8 mouse cellular contexts compared by ENCODE assay signal in genomic region chr7:130546421-130546790, GRCm38 (mm10). TPM values are rescaled to one million over a fixed set of nuclear protein-coding genes. Genes with fewer than 3 reads are reported as not detected.
DNase-seq lines count a peak whose midpoint lies in the region; ATAC-seq and TF ChIP-seq lines count a peak whose summit lies in the region.

No protein-coding gene starts in this region.

- H3K27ac ChIP-seq in heart, embryonic 15.5 days = peak overlapping the region; percentile 100
- peak overlapping the region; percentile 93 for H3K27ac ChIP-seq in ES-E14 (ENCODE audit: insufficient read depth, low read depth, low read length, poor library complexity, severe bottlenecking)
- H3K27ac ChIP-seq in forebrain, embryonic 16.5 days (ENCODE audit: low read length) = peak overlapping the region; percentile 97
- peak overlapping the region; percentile 97 for H3K27ac ChIP-seq in liver, postnatal 0 days (ENCODE audit: low read depth)

- in situ Hi-C loops in ES-E14 (cut with MboI; ENCODE audit: low sequenced_read_pairs in 2 of 2, unreplicated experiment in 2 of 2) = no loop called here

- peak overlapping the region; percentile 70 for H3K4me2 ChIP-seq in heart, embryonic 15.5 days
- H3K4me2 ChIP-seq in forebrain, embryonic 16.5 days (ENCODE audit: low read length) = peak overlapping the region; percentile 86
- peak overlapping the region; percentile 74 for H3K4me2 ChIP-seq in liver, postnatal 0 days (ENCODE audit: low read depth, low read length)

- no peak for TF ChIP-seq CTCF in liver, postnatal 0 days (IDR thresholded peaks at IDR 0.05; ENCODE audit: low read depth)

- no peak for DNase-seq in heart, adult 9 months (ENCODE audit: low spot score in 2 of 2)
- no peak for DNase-seq in ES-E14 (ENCODE audit: low read depth, low spot score)
- DNase-seq in liver, postnatal 0 days = no peak
- DNase-seq in right cerebral cortex, adult 18-20 months = no peak
- DNase-seq in cerebellum, postnatal 25 days = no peak
- no peak for DNase-seq in gastrocnemius, postnatal 25 days

- no peak for TF ChIP-seq EP300 in liver, postnatal 0 days (IDR thresholded peaks at IDR 0.05; ENCODE audit: low read depth)

- peaks cover 19% of the 10 kb centered on the region for H3K4me1 ChIP-seq in heart, embryonic 15.5 days (replicated peaks)
- H3K4me1 ChIP-seq in ES-E14 (ENCODE audit: control insufficient read depth in 2 of 2, insufficient read depth in 2 of 2, low read length in 2 of 2, poor library complexity in 1 of 2) = peaks cover 0 to 8% of the 10 kb centered on the region in 2 experiments; a peak in 1 of 4 replicates
- H3K4me1 ChIP-seq in forebrain, embryonic 16.5 days (replicated peaks; ENCODE audit: control insufficient read depth, insufficient read depth, low read length) = peaks cover 18% of the 10 kb centered on the region
- H3K4me1 ChIP-seq in liver, postnatal 0 days (ENCODE audit: insufficient read depth) = peaks cover 16% of the 10 kb centered on the region

- peak overlapping the region; percentile 98 for H3K4me3 ChIP-seq in heart, embryonic 15.5 days
- H3K4me3 ChIP-seq in ES-E14 (ENCODE audit: insufficient read depth in 1 of 2, low read depth in 1 of 2, low read length in 2 of 2, poor library complexity in 1 of 2, severe bottlenecking in 1 of 2) = peak overlapping the region; percentile 86 to 90
- H3K4me3 ChIP-seq in forebrain, embryonic 16.5 days (replicated peaks; ENCODE audit: low read length) = peak overlapping the region; percentile 95
- H3K4me3 ChIP-seq in liver, postnatal 0 days (ENCODE audit: low read depth, low read length) = peak overlapping the region; percentile 81

- peak overlapping the region; percentile 99 for H3K9ac ChIP-seq in heart, embryonic 15.5 days
- H3K9ac ChIP-seq in ES-E14 (ENCODE audit: insufficient read depth, low read depth, low read length, poor library complexity, severe bottlenecking) = peak overlapping the region; percentile 98
- H3K9ac ChIP-seq in forebrain, embryonic 16.5 days (replicated peaks; ENCODE audit: low read depth, low read length) = peak overlapping the region; percentile 90
- H3K9ac ChIP-seq in liver, postnatal 0 days (replicated peaks) = peak overlapping the region; percentile 88

- H3K27me3 ChIP-seq in heart, embryonic 15.5 days = no peaks in the 10 kb centered on the region
- H3K27me3 ChIP-seq in forebrain, embryonic 16.5 days (replicated peaks; ENCODE audit: control insufficient read depth, insufficient read depth, low read length) = no peaks in the 10 kb centered on the region
- H3K27me3 ChIP-seq in liver, postnatal 0 days (ENCODE audit: insufficient read depth, low read length) = no peaks in the 10 kb centered on the region

- WGBS in heart, embryonic 15.5 days = 3% methylated on average over 7 of the region's 7 CpGs
- 6% methylated on average over 7 of the region's 7 CpGs for WGBS in forebrain, embryonic 16.5 days
- WGBS in liver, postnatal 0 days (ENCODE audit: insufficient replicate concordance) = 2% methylated on average over 7 of the region's 7 CpGs

- H3K36me3 ChIP-seq in heart, embryonic 15.5 days = peaks cover 23% of the 10 kb centered on the region
- peaks cover 14% of the 10 kb centered on the region for H3K36me3 ChIP-seq in ES-E14 (ENCODE audit: control insufficient read depth, insufficient read depth, low read length, poor library complexity, severe bottlenecking)
- H3K36me3 ChIP-seq in forebrain, embryonic 16.5 days (ENCODE audit: control insufficient read depth, insufficient read depth) = peaks cover 4% of the 10 kb centered on the region; the same call in 1 of the 2 replicates
- peaks cover 32% of the 10 kb centered on the region for H3K36me3 ChIP-seq in liver, postnatal 0 days (replicated peaks; ENCODE audit: insufficient read depth, low read length)

- ATAC-seq in heart, embryonic 15.5 days (replicated peaks; ENCODE audit: insufficient number of reproducible peaks, insufficient read depth, low FRiP score, low read depth) = no peak
- ATAC-seq in forebrain, embryonic 16.5 days = peak; percentile 46; the same call in 1 of the 2 replicates
- ATAC-seq in liver, postnatal 0 days = no peak; the same call in 1 of the 2 replicates

- H3K9me3 ChIP-seq in heart, embryonic 15.5 days (replicated peaks) = no peaks in the 10 kb centered on the region
- no peaks in the 10 kb centered on the region for H3K9me3 ChIP-seq in ES-E14 (ENCODE audit: control insufficient read depth, insufficient read depth, low read depth, low read length)
- no peaks in the 10 kb centered on the region for H3K9me3 ChIP-seq in forebrain, embryonic 16.5 days (ENCODE audit: control insufficient read depth, low read length)
- no peaks in the 10 kb centered on the region for H3K9me3 ChIP-seq in liver, postnatal 0 days (ENCODE audit: low read length)

TF ChIP-seq in ES-E14, 5 proteins besides CTCF, POLR2A, EP300 and RAD21:
- TF ChIP-seq ZC3H11A (IDR thresholded peaks at IDR 0.05; ENCODE audit: borderline replicate concordance, low read depth, low read length) (no peak), MAFK (IDR thresholded peaks at IDR 0.05; ENCODE audit: insufficient read depth, low read depth, low read length) (no peak), CHD2 (IDR thresholded peaks at IDR 0.05; ENCODE audit: low read depth, low read length) (no peak), HCFC1 (IDR thresholded peaks at IDR 0.05; ENCODE audit: borderline replicate concordance, insufficient read depth, low read length) (no peak), ZNF384 (IDR thresholded peaks at IDR 0.05; ENCODE audit: low read depth, low read length) (no peak)

RNA-seq across cellular contexts. Expression of gene Ate1, which starts 26.2 kb away (rescaled TPM):
- polyA plus RNA-seq in heart, embryonic 15.5 days (2015; fragmentation: Nextera tagmentation; extraction: Ambion mirVana) = 55.4 and 63.7 TPM in 2 replicates
- 22.8 and 25.7 TPM in 2 replicates for total RNA-seq in ES-E14 (2012; rRNA removed)
- 86.3 and 95.4 TPM in 2 replicates for polyA plus RNA-seq in forebrain, embryonic 16.5 days (2015; fragmentation: Nextera tagmentation; extraction: Ambion mirVana)
- 21.2 and 25.1 TPM in 2 replicates for polyA plus RNA-seq in liver, postnatal 0 days (2015; fragmentation: Nextera tagmentation; extraction: Ambion mirVana)
- total RNA-seq in gastrocnemius, postnatal 25 days (2021) = 10 to 100 TPM; 25.4 to 25.6 TPM

RNA-seq across cellular contexts. Expression of gene Nsmce4a, which starts 26.5 kb away (rescaled TPM):
- 115 and 118 TPM in 2 replicates for polyA plus RNA-seq in heart, embryonic 15.5 days (2015; fragmentation: Nextera tagmentation; extraction: Ambion mirVana)
- total RNA-seq in ES-E14 (2012; rRNA removed) = 72.0 and 90.9 TPM in 2 replicates
- polyA plus RNA-seq in forebrain, embryonic 16.5 days (2015; fragmentation: Nextera tagmentation; extraction: Ambion mirVana) = 92.2 and 104 TPM in 2 replicates
- polyA plus RNA-seq in liver, postnatal 0 days (2015; fragmentation: Nextera tagmentation; extraction: Ambion mirVana) = 67.8 and 72.6 TPM in 2 replicates
- total RNA-seq in gastrocnemius, postnatal 25 days (2021) = 10 to 100 TPM; 25.8 to 26.5 TPM

RNA-seq across cellular contexts. Expression of gene Tacc2, which starts 30.8 kb away (rescaled TPM):
- 43.2 and 46.8 TPM in 2 replicates for polyA plus RNA-seq in heart, embryonic 15.5 days (2015; fragmentation: Nextera tagmentation; extraction: Ambion mirVana)
- total RNA-seq in ES-E14 (2012; rRNA removed) = 23.2 and 29.1 TPM in 2 replicates
- polyA plus RNA-seq in forebrain, embryonic 16.5 days (2015; fragmentation: Nextera tagmentation; extraction: Ambion mirVana) = 53.3 and 59.0 TPM in 2 replicates
- polyA plus RNA-seq in liver, postnatal 0 days (2015; fragmentation: Nextera tagmentation; extraction: Ambion mirVana) = 3.5 and 3.8 TPM in 2 replicates
- 100 to 1,000 TPM; 422 to 535 TPM for total RNA-seq in gastrocnemius, postnatal 25 days (2021)
